16 mouse cellular contexts compared by ENCODE assay signal in genomic region chr17:15286596-15286995, GRCm38 (mm10).
"Had no signal": no experiment of that assay in that cellular context is flagged by ENCODE, and none has a peak within 500 bp of the region (broad histone marks: within the 10 kb centered on the region; RNA-seq: fewer than 3 reads in every experiment).

No protein-coding gene starts in this region.

- H3K27ac ChIP-seq: neural tube, embryonic 13.5 days; neural tube, embryonic 15.5 days; stomach, embryonic 15.5 days; stomach, postnatal 0 days had no signal

- H3K9me3 ChIP-seq: neural tube, embryonic 13.5 days; neural tube, embryonic 15.5 days; stomach, embryonic 15.5 days had no signal

- H3K27me3 ChIP-seq: neural tube, embryonic 13.5 days; neural tube, embryonic 15.5 days; stomach, embryonic 15.5 days had no signal

- H3K9ac ChIP-seq: neural tube, embryonic 13.5 days; neural tube, embryonic 15.5 days; stomach, embryonic 15.5 days had no signal

- H3K4me2 ChIP-seq: neural tube, embryonic 13.5 days; neural tube, embryonic 15.5 days; stomach, embryonic 15.5 days had no signal

- H3K4me3 ChIP-seq: neural tube, embryonic 13.5 days; neural tube, embryonic 15.5 days; stomach, embryonic 15.5 days had no signal

- DNase-seq: retina, postnatal 1 day; right cerebral cortex, adult 18-20 months; right cerebral cortex, postnatal 14 days; right cerebral cortex, postnatal 25 days; right cerebral cortex, postnatal 4 days; spleen, adult 18-20 months; thymus, adult 18-20 months; thymus, adult 2 months; thymus, postnatal 14 days; thymus, postnatal 25 days; thymus, postnatal 36 days; thymus, postnatal 4 days had no signal

- H3K36me3 ChIP-seq: neural tube, embryonic 13.5 days; neural tube, embryonic 15.5 days; stomach, embryonic 15.5 days had no signal
